Mouse (Mus musculus) CH12.LX (cell line): ENCODE results near the gene Dhrs11. TPM values are rescaled to one million over a fixed set of nuclear protein-coding genes. Genes with fewer than 3 reads are reported as not detected.

Source experiments
- DNase-seq: peaks from one replicate; pipeline ENCODE4 v3.0.0-alpha.2; 2013; ENCODE audit errors: extremely low read depth
- H3K27ac ChIP-seq: 2 replicates; pipeline ENCODE4 v1.5.1; 2012; ENCODE audit warnings: low read depth, mild to moderate bottlenecking, control low read depth, moderate library complexity; ENCODE audit not compliant: insufficient read depth
- H3K27me3 ChIP-seq: replicated peaks from 2 replicates; pipeline ENCODE3; 2012; ENCODE audit warnings: inconsistent platforms
- H3K36me3 ChIP-seq, 2 experiments: replicated peaks in 1 of 2; 2 replicates each; pipeline versions ENCODE3 to v1.6.1; 2012; ENCODE audit warnings: inconsistent platforms in 1 of 2, low read length in 1 of 2, mild to moderate bottlenecking in 1 of 2, mixed read lengths in 1 of 2, moderate library complexity in 1 of 2; ENCODE audit not compliant: control insufficient read depth in 1 of 2, insufficient read depth in 1 of 2
- H3K4me1 ChIP-seq, 2 experiments: 2 replicates each; pipeline ENCODE4 v1.6.1; 2012; ENCODE audit warnings: inconsistent platforms in 1 of 2, moderate library complexity in 1 of 2; ENCODE audit not compliant: insufficient read depth in 2 of 2, control insufficient read depth in 1 of 2
- H3K4me2 ChIP-seq: 2 replicates; pipeline ENCODE4 v1.6.1; 2012; ENCODE audit warnings: low read depth, mild to moderate bottlenecking, control low read depth; ENCODE audit not compliant: poor library complexity, insufficient read depth, severe bottlenecking
- H3K4me3 ChIP-seq, 3 experiments: fragments of 150-350 bp in 1 of 3; sonication (generic) in 1 of 3; replicated peaks in 1 of 3; 2 replicates each; pipeline versions ENCODE3 to v1.5.1; 2011 to 2012; ENCODE audit warnings: low read depth in 2 of 3, low read length in 2 of 3, mild to moderate bottlenecking in 2 of 3, moderate library complexity in 2 of 3, control low read depth in 1 of 3, improper control_type of control experiment in 1 of 3, inconsistent platforms in 1 of 3, mixed read lengths in 1 of 3; ENCODE audit not compliant: poor library complexity in 1 of 3
- H3K79me2 ChIP-seq: replicated peaks from 2 replicates; pipeline ENCODE4 v1.6.1; 2012; ENCODE audit warnings: mild to moderate bottlenecking, moderate library complexity; ENCODE audit not compliant: control insufficient read depth, poor library complexity, insufficient read depth, severe bottlenecking; ENCODE audit errors: extremely low read depth
- H3K9ac ChIP-seq: 2 replicates; pipeline ENCODE4 v1.6.1; 2012; ENCODE audit warnings: low read depth, mild to moderate bottlenecking, control low read depth, moderate library complexity; ENCODE audit not compliant: insufficient read depth
- H3K9me3 ChIP-seq: replicated peaks from 2 replicates; pipeline ENCODE3; 2012; ENCODE audit warnings: low read length, inconsistent platforms, mixed read lengths
- CHD2 ChIP-seq: IDR thresholded peaks from 2 replicates; pipeline ENCODE4 v1.6.1; 2011; ENCODE audit warnings: low read length, improper control_type of control experiment
- E2F4 ChIP-seq: IDR thresholded peaks from 2 replicates; pipeline ENCODE4 v1.6.1; 2011; ENCODE audit warnings: low read depth, low read length, improper control_type of control experiment; ENCODE audit not compliant: insufficient replicate concordance
- GABPA ChIP-seq: IDR thresholded peaks from 2 replicates; pipeline ENCODE4 v1.6.1; 2012; ENCODE audit warnings: low read depth, low read length, improper control_type of control experiment, inconsistent platforms; ENCODE audit not compliant: insufficient replicate concordance
- MAX ChIP-seq: IDR thresholded peaks from 2 replicates; pipeline ENCODE4 v1.6.1; 2011; ENCODE audit warnings: low read length, improper control_type of control experiment
- MAZ ChIP-seq: IDR thresholded peaks from 2 replicates; pipeline ENCODE4 v1.6.1; 2012; ENCODE audit warnings: low read depth, mild to moderate bottlenecking, inconsistent platforms, low read length, improper control_type of control experiment, moderate library complexity
- NELFE ChIP-seq: IDR thresholded peaks from 2 replicates; pipeline ENCODE4 v1.6.1; 2011; ENCODE audit warnings: low read depth, low read length, improper control_type of control experiment
- POLR2A ChIP-seq: IDR thresholded peaks from 2 replicates; pipeline ENCODE4 v1.6.1; 2011; ENCODE audit warnings: low read depth, mild to moderate bottlenecking, improper control_type of control experiment, low read length
- ZNF384 ChIP-seq: IDR thresholded peaks from 2 replicates; pipeline ENCODE4 v1.6.1; 2012; ENCODE audit warnings: low read depth, low read length, improper control_type of control experiment, inconsistent platforms
- dilution Hi-C: fragments of 300-500 bp; cut with MboI; formaldehyde crosslinking; loops from 2 replicates; pipeline ENCODE4 v1.14.3; 2020; ENCODE audit warnings: low sequenced_read_pairs; ENCODE audit not compliant: extremely low pct_unique_long_range_greater_than_20kb, extremely low pct_ligation_motif_present
- in situ Hi-C: fragments of 300-500 bp; cut with MboI; formaldehyde crosslinking; loops from 3 replicates; pipeline ENCODE4 v1.14.3; 2019; ENCODE audit warnings: low sequenced_read_pairs, low pct_ligation_motif_present, low pct_unique_long_range_greater_than_20kb, mixed read lengths
- polyA plus RNA-seq: library from polyadenylated mRNA; unstranded; fragments of >175 nt; gene quantifications from 2 replicates; pipeline ENCODE4 v1.2.1, GENCODE M21; 2012; ENCODE audit warnings: low read depth; ENCODE audit not compliant: insufficient read length
- total RNA-seq, 2 experiments: library from RNA; depleted of rRNA; stranded (reverse); fragments of 300-350 nt in 1 of 2; fragments of >200 nt in 1 of 2; gene quantifications; 2 replicates each; pipeline ENCODE4 v1.2.3; 2012 to 2014

Gene Dhrs11
- total and polyA plus RNA-seq, 3 experiments: 6.1 to 17.1 (median 8.3) TPM

GRCm38 (mm10) chr11:84855285-84855684 lies 26.5 kb upstream of the Dhrs11 start:
- no peak for DNase-seq
- Histone ChIP-seq H3K4me3 (no peak overlapping the region), H3K27me3 (no peaks in the 10 kb centered on the region), H3K9me3 (no peaks in the 10 kb centered on the region), H3K9ac (no peak overlapping the region), H3K4me2 (no peak overlapping the region), H3K36me3 (peaks cover 52 to 86% of the 10 kb centered on the region in 2 experiments), H3K79me2 (peaks cover 12% of the 10 kb centered on the region; the same call in 1 of the 2 replicates), H3K4me1 (peaks cover 0 to 12% of the 10 kb centered on the region in 2 experiments; a peak in 1 of 4 replicates), H3K27ac (no peak overlapping the region)
- in situ Hi-C loops (no loop called here), dilution Hi-C loops (no loop called here)
- TF ChIP-seq MAZ (no peak), NELFE (no peak), E2F4 (no peak), MAX (no peak), ZNF384 (peak; percentile 57)

- DNase-seq: no peak
- in situ Hi-C loops: no loop called here
- H3K36me3 ChIP-seq: peaks cover 51 to 79% of the 10 kb centered on the region in 2 experiments
Observed at GRCm38 (mm10) chr11:84847475-84848090, 18.8 kb upstream of the Dhrs11 start.

GRCm38 (mm10) chr11:84846741-84847474 lies 18.1 kb upstream of the Dhrs11 start:
- H3K27me3 ChIP-seq: no peaks in the 10 kb centered on the region
- H3K36me3 ChIP-seq: peaks cover 52 to 79% of the 10 kb centered on the region in 2 experiments
- H3K4me1 ChIP-seq: no peaks in the 10 kb centered on the region; a peak in 1 of 4 replicates
- dilution Hi-C loops: no loop called here
- no peak overlapping the region for H3K4me3 ChIP-seq
- no peak overlapping the region for H3K4me2 ChIP-seq
- H3K9ac ChIP-seq: no peak overlapping the region
- 0 out of 2 replicates have a peak, but pooled peaks cover 8% of the 10 kb centered on the region for H3K79me2 ChIP-seq
- in situ Hi-C loops: no loop called here
- no peak for DNase-seq
- no peak for TF ChIP-seq GABPA
- TF ChIP-seq POLR2A: 0 out of 2 replicates have a peak, but pooled peaks have one; percentile 5
- H3K27ac ChIP-seq: no peak overlapping the region
- H3K9me3 ChIP-seq: no peaks in the 10 kb centered on the region

More at GRCm38 (mm10) chr11:84847475-84848090, 18.8 kb upstream of the Dhrs11 start:
- H3K9me3 ChIP-seq: no peaks in the 10 kb centered on the region
- TF ChIP-seq POLR2A (peak; percentile 7; the same call in 1 of the 2 replicates), CHD2 (no peak)
- TF ChIP-seq, all 38 proteins: peak for 1
- Histone ChIP-seq H3K27ac (no peak overlapping the region), H3K9ac (no peak overlapping the region), H3K79me2 (0 out of 2 replicates have a peak, but pooled peaks cover 4% of the 10 kb centered on the region), H3K27me3 (no peaks in the 10 kb centered on the region), H3K4me2 (no peak overlapping the region), H3K4me1 (no peaks in the 10 kb centered on the region; a peak in 1 of 4 replicates), H3K4me3 (no peak overlapping the region)
- dilution Hi-C loops: no loop called here
